Mouse (Mus musculus) heart, postnatal 4 days (tissue): ENCODE results near the gene Galk2. TPM values are rescaled to one million over a fixed set of nuclear protein-coding genes. Genes with fewer than 3 reads are reported as not detected.

Experiments
- DNase-seq: peaks from one replicate; pipeline ENCODE4 v3.0.0; 2021
- total RNA-seq, 2 experiments: library from RNA; stranded (reverse); gene quantifications; 2 replicates each; pipeline ENCODE4 v1.2.3; 2021

The Galk2 gene
- total RNA-seq, 2 experiments from 2014 or later = 21.4 to 21.7 TPM

- DNase-seq = no peak
Observed at GRCm38 (mm10) chr2:125948195-125948594, 89.3 kb downstream of the Galk2 start.

- DNase-seq = no peak
Observed at GRCm38 (mm10) chr2:125968811-125969210, 109.9 kb downstream of the Galk2 start.

- no peak for DNase-seq
Observed at GRCm38 (mm10) chr2:125973207-125973606, 114.3 kb downstream of the Galk2 start.

GRCm38 (mm10) chr2:125975206-125975605 is 116.3 kb downstream of the Galk2 start:
- DNase-seq = no peak

GRCm38 (mm10) chr2:125975808-125976345 is 117.0 kb downstream of the Galk2 start:
- no peak for DNase-seq

- DNase-seq = no peak
Observed at GRCm38 (mm10) chr2:126002291-126002690, 143.4 kb downstream of the Galk2 start.

- DNase-seq = peak; percentile 71
Observed at GRCm38 (mm10) chr2:126006088-126006487, 147.2 kb downstream of the Galk2 start.

- no peak for DNase-seq
Observed at GRCm38 (mm10) chr2:126006742-126007141, 147.8 kb downstream of the Galk2 start.

- DNase-seq = no peak
Observed at GRCm38 (mm10) chr2:126014989-126015710, 156.2 kb downstream of the Galk2 start.

- DNase-seq = no peak
Observed at GRCm38 (mm10) chr2:126015763-126016473, 157.0 kb downstream of the Galk2 start.

GRCm38 (mm10) chr2:126031186-126031900 is 172.4 kb downstream of the Galk2 start:
- DNase-seq = no peak

- DNase-seq = peak; percentile 27
Observed at GRCm38 (mm10) chr2:126033114-126033972, 174.4 kb downstream of the Galk2 start.

Other genes starting within 250 kb of the Galk2 start
- gene Cep152, start 234.0 kb upstream of the Galk2 start, total RNA-seq = 1 to 10 TPM; 4.8 to 4.9 TPM
- gene Eid1, start 186.0 kb upstream of the Galk2 start, total RNA-seq = 100 to 1,000 TPM in 1 of 2 experiments, 10 to 100 TPM in 1; 96.5 to 104 TPM
- 1 to 10 TPM in 1 of 2 experiments, under 1 TPM in 1; 0.74 to 1.0 TPM for gene Shc4, start 135.0 kb upstream of the Galk2 start, total RNA-seq
- gene Secisbp2l, start 76.2 kb upstream of the Galk2 start, total RNA-seq = 10 to 100 TPM; 38.1 to 38.6 TPM
- gene Cops2, start within 50 bp of the Galk2 start, total RNA-seq = 10 to 100 TPM; 91.2 to 92.3 TPM
- under 1 TPM; 0.55 to 0.59 TPM for gene Fgf7, start 175.5 kb downstream of the Galk2 start, total RNA-seq